Mouse (Mus musculus) erythroblast, embryonic 14.5 days (primary cell): ENCODE data around the gene Tspan9.

Experiments
- GATA1 ChIP-seq: IDR thresholded peaks from 2 replicates; pipeline ENCODE4 v1.6.1; 2012; ENCODE audit warnings: low read length, inconsistent platforms, mixed read lengths
- TAL1 ChIP-seq: IDR thresholded peaks from 3 replicates; pipeline ENCODE4 v1.6.1; 2012; ENCODE audit warnings: low read length, inconsistent platforms, mixed read lengths

DNA sequence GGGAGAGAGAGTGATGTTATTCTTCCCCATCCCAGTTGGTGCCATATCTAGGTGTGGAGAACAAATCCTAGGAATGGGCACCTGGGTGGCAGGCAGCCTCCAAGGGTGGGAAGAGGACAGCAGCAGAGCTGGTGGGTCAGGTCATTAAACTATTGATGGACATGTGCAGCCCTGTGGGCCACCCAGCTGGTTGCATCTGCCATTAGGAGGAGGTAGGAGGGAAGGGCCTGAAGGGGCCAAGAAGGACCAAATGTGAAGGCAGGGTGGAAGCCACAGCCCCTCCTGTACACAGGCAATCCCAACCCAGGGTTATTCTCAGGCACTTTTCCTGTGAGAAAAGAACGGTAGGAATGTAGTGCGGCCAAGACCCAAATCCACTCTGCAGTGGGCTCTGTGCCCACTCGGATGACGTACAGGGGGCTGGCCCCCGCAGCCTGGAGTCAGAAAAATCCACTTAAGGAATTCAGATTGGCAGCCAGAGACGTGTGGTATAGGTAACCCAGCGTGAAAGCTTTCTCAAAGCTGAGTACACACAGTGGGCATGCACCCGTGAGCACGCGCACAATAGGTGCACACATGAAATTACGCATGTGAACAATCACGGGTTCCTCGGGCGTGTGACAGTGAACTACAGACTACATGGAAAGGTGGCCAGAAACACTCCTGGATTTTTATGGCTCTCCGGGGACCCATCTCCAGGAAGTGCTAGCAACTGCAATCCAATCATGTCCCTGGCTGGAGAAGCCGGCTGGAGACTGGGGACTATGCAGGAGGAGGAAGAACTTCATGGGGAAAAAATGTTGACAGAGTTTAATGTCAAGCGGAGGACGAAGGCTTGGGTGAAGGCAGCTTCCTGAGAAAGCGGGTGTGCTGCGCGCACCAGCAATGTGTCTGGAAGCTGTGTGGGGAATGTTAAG, 67.0 kb downstream of the Tspan9 start:
- TF ChIP-seq TAL1, result no peak
- no peak for TF ChIP-seq GATA1
